Mouse (Mus musculus) megakaryocyte, embryonic 14.5 days (primary cell): Measurements from ENCODE around the gene Hmgcll1. TPM values are rescaled to one million over a fixed set of nuclear protein-coding genes. Genes with fewer than 3 reads are reported as not detected.

Source experiments
- H3K27me3 ChIP-seq: replicated peaks from 2 replicates; pipeline ENCODE3; 2012; ENCODE audit warnings: inconsistent platforms
- H3K36me3 ChIP-seq: replicated peaks from 2 replicates; pipeline ENCODE3; 2012; ENCODE audit warnings: low read length, inconsistent platforms, mixed read lengths
- H3K4me1 ChIP-seq: 2 replicates; pipeline ENCODE4 v1.6.1; 2012; ENCODE audit warnings: inconsistent platforms
- H3K4me3 ChIP-seq: replicated peaks from 2 replicates; pipeline ENCODE3; 2012; ENCODE audit warnings: moderate library complexity, mild to moderate bottlenecking, inconsistent platforms
- H3K9me3 ChIP-seq: 2 replicates; pipeline ENCODE4 v1.6.1; 2012; ENCODE audit warnings: inconsistent platforms
- FLI1 ChIP-seq: IDR thresholded peaks from 2 replicates; pipeline ENCODE4 v1.6.1; 2012; ENCODE audit warnings: low read length, inconsistent platforms, mixed read lengths
- GATA1 ChIP-seq: IDR thresholded peaks from 3 replicates; pipeline ENCODE4 v1.6.1; 2012; ENCODE audit warnings: mixed read lengths, low read length, inconsistent platforms, borderline replicate concordance
- polyA plus RNA-seq: library from polyadenylated mRNA; stranded (reverse); fragments of >175 nt; gene quantifications from 2 replicates; pipeline ENCODE4 v1.2.3, GENCODE M21; 2012; ENCODE audit warnings: low replicate concordance; ENCODE audit not compliant: insufficient read depth

The Hmgcll1 gene
- polyA plus RNA-seq, 1 experiment: not detected

DNA sequence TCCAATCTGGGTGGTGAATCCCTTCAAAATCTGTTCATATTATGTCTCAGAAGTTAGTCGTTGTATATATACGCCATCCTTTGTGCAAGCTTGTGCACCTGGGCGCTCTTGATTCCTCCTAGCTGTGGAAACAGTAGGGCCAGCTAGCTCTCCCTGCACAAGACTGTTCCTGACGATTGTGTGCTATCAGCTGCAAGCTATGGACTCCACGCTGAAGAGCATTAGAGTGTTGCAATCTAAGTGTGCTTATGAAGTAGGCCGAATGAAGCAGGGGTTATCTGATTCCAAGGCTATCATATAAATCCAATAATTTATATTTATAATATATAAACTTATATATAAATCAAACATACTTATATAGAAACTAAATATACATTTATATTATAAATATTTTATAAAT is 866 bp upstream of the Hmgcll1 start:
- Histone ChIP-seq H3K9me3 (peaks cover 7% of the 10 kb centered on the region), H3K4me3 (no peak overlapping the region), H3K27me3 (no peaks in the 10 kb centered on the region), H3K4me1 (peaks cover 8% of the 10 kb centered on the region; the same call in 1 of the 2 replicates), H3K36me3 (no peaks in the 10 kb centered on the region)
- TF ChIP-seq FLI1 (no peak), GATA1 (no peak)

DNA sequence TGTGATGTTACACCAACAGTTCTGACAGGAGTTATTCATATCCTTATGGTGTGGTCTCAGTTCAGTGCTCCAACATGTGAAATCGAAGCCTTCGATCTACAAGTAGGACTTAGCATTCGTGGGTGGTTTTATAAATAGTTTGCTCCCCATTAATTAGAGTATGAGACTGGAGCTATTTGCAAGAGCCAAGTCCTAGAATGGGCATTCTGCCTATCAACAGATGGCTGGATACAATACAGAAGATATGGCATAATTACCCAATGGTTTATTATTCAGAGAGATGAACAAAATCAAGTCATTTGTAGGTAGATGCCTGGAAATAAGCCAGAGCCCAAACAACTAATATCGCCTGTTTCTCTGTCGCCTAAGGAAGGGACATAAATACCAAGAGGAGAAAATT is 1.3 kb downstream of the Hmgcll1 start:
- TF ChIP-seq FLI1 (no peak), GATA1 (no peak)
- Histone ChIP-seq H3K4me3 (no peak overlapping the region), H3K9me3 (peaks cover 7% of the 10 kb centered on the region), H3K36me3 (no peaks in the 10 kb centered on the region), H3K4me1 (no peaks in the 10 kb centered on the region), H3K27me3 (no peaks in the 10 kb centered on the region)

DNA sequence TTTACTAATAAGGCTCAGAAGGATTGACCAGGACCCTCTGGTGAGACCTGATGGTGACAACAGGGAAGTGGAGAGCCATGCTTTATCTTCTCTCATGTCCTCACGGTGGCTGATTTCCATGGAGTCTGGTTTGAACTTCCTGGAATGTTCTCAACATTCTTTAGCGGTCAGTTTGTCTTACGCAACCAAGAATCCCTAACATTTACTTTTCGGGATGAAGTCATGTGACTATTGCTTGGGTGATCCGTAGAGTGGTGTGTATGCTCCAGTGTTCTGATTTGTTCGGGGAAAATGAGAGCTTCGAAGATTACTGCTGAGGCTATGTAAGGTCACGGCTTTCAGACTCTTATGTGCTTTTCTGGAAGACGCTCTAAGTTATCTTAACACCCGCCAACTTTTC is 1.9 kb downstream of the Hmgcll1 start:
- no peaks in the 10 kb centered on the region for H3K4me1 ChIP-seq
- peaks cover 7% of the 10 kb centered on the region for H3K9me3 ChIP-seq
- H3K36me3 ChIP-seq: no peaks in the 10 kb centered on the region
- H3K27me3 ChIP-seq: no peaks in the 10 kb centered on the region
- TF ChIP-seq GATA1 (no peak), FLI1 (no peak)
- no peak overlapping the region for H3K4me3 ChIP-seq

DNA sequence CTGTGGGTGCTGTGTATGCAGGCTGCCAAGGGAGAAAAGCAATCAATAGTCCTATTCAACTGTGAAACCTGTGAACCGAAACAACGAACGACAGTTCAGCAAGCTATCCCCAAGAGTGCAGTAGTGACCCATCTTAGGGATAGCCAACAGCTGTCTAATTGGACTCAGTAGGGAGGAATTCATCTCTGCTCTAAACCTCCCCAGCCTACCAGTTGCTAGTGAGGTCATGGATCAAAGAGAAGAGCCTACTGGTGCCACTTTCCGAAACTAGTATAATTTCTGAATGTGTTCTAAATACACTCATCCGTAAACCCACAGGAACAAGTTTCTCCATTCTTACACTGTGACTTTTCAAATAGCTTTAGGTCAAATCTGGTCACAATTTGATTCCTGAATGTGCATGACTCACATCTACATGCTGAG is 8.9 kb downstream of the Hmgcll1 start:
- no peak overlapping the region for H3K4me3 ChIP-seq
- no peak for TF ChIP-seq GATA1
- TF ChIP-seq FLI1: no peak
- no peaks in the 10 kb centered on the region for H3K36me3 ChIP-seq
- no peaks in the 10 kb centered on the region for H3K9me3 ChIP-seq
- no peaks in the 10 kb centered on the region for H3K27me3 ChIP-seq
- H3K4me1 ChIP-seq: peaks cover 23% of the 10 kb centered on the region

DNA sequence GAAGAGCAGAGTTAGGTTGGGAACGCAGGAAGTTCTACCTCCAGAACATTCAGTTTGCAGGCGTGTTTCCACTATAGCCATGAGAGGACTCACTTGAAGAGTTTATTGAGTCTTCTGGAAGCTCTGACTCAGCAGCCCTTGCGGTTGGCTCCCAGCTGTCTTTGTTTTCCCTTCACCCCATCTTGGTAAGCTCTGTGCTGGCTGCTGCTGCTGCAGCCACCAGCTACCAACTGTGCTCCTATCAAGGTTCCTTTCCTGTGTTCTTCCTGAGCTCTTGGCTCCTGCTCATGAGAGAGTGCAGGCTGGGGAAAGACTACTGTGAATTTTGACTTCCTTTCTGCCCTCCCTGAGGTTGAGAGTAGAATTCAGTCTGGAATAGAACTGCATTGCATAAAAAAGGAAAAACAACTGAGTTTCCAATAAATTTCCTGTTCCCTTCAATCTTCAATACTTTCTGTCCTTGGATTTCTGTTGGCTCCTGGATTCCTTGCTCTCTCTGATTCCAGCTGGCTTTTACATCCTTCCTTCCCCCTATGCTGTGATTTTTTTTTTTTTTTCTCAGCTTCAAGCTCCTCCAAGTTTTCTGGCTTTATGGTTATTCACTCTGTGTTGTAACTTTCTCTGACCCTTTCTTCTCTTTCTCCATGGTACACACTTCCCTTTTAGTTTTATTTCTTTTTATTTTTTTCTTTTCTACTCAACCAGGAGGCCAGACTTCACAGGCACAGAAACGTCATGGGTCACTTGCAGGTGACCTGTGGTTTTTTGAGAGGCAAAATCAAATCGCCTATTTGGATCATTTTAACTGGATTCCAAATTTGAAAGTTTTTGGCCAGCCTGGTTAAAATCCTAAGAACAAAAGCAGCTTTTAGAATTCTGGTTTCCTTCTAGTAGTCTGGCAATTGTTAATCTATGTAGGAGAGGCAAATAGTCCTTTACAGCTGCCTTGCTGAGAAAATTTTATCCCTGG is 9.9 kb downstream of the Hmgcll1 start:
- no peaks in the 10 kb centered on the region for H3K9me3 ChIP-seq
- no peak overlapping the region for H3K4me3 ChIP-seq
- no peaks in the 10 kb centered on the region for H3K36me3 ChIP-seq
- H3K27me3 ChIP-seq: no peaks in the 10 kb centered on the region
- TF ChIP-seq FLI1 (no peak), GATA1 (no peak)
- H3K4me1 ChIP-seq: peaks cover 23% of the 10 kb centered on the region

DNA sequence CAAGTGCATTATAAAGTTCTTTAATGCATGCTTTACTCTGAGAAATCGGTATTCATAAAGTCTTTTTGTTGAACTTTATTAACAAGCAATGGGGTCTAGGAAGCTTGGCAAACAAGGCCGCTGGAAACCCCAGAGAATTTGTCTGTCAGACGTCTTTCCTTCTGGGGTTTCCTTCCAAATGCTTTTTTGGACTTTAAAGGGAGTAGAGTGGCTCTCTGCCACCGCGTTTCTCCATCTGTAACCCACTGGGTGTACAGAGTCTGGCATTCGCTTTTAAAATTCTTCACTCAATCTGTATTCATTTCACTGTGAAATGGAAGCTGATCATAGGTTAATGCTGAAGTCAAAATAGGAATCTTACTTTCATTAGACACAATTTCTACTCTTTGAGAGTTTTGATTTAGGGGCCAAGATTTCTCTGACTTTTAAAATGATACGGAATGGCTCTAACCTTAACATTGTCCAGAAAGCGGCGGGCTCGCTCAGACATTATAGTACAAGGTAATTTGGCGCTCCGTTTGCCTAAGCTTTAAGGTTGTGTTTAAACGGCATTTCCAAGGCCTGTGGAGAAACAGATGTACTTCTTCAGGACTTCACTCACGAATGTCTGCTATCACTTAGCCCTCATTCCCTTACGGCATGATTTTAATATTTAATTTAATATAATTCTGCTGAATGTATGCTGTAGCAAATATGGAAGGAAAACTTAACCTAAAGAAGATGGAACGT is 15.0 kb downstream of the Hmgcll1 start:
- no peaks in the 10 kb centered on the region for H3K9me3 ChIP-seq
- no peaks in the 10 kb centered on the region for H3K36me3 ChIP-seq
- TF ChIP-seq FLI1 (no peak), GATA1 (no peak)
- no peak overlapping the region for H3K4me3 ChIP-seq
- H3K27me3 ChIP-seq: no peaks in the 10 kb centered on the region
- H3K4me1 ChIP-seq: peaks cover 7% of the 10 kb centered on the region

DNA sequence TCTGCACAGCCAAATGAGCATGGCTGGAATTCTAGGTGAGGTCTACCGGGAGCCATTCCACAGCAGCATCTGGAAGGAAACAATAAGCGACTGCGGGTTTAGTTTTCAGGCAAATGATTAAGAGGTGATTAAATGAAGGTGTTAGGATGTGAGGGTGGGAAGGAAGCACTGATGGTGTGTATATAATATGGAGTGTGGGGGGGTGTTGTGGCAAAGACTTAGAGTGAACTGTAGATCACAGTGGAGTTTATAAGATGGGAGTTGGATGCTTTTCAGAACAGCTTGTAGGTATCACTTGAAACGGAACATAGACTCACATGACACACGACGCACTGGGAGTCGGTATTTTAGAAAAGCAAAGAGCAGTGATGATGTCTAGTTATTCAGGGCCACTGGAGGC is 20.4 kb downstream of the Hmgcll1 start:
- no peaks in the 10 kb centered on the region for H3K27me3 ChIP-seq
- H3K36me3 ChIP-seq: no peaks in the 10 kb centered on the region
- H3K9me3 ChIP-seq: no peaks in the 10 kb centered on the region
- no peak overlapping the region for H3K4me3 ChIP-seq
- H3K4me1 ChIP-seq: no peaks in the 10 kb centered on the region
- TF ChIP-seq FLI1 (no peak), GATA1 (no peak)

DNA sequence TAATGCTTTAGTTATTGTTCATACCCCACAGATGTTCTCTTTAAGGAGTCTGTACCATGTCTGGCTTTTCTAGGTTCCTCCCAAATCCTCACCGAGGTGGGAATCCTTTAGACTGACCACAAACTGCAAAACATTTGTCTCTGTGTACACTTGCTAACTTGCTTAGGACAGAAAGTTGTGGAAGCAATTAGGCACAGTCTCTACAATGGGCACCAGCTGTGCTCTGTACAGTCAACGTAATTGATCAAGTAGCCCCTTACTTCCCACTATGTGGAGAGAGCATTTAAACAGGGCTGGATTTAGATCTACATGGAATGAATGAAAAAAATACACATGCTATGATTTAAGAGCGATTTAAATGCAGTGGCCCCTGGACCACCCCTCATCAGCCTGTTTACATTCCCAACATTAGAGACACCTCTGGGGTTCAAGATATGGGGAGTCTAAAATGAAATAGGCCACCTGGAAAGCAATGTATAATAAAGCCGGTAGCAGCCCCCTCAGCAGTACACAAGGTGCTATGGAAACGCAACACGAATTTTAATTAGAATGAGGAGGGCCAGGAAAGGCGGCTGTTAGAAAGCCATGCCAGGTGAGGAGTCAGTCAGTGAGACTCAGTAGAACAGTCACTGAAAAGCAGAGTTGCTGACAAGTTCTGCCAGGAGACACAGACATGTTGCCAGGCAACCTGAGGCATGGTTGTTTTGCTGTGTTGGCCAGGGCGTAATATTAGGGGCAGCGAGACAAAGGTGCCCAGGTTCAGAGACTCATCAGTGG is 23.9 kb downstream of the Hmgcll1 start:
- no peak overlapping the region for H3K4me3 ChIP-seq
- no peaks in the 10 kb centered on the region for H3K27me3 ChIP-seq
- peaks cover 9% of the 10 kb centered on the region for H3K4me1 ChIP-seq
- H3K9me3 ChIP-seq: 0 out of 2 replicates have a peak, but pooled peaks cover 3% of the 10 kb centered on the region
- TF ChIP-seq GATA1: no peak
- TF ChIP-seq FLI1: no peak
- no peaks in the 10 kb centered on the region for H3K36me3 ChIP-seq

DNA sequence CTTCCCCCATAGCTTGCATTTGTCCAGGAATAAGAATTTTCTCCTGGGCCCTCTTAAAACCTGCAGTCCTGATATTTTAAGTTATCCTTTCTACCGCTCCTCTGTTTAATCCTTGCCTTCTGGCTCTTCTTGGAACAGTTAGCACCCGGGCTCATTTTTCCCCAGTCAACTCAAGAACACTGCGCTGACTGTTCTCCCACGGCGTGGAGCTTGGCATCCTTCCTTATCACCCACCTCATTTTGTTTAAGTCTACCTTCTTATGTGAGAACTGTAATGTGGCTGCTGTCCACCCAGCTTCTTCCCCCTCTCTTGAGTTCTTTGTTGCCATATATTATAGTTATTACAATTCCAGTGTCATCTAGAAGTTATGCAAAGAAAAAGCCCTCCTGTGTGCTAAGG is 25.1 kb downstream of the Hmgcll1 start:
- Histone ChIP-seq H3K4me1 (peaks cover 9% of the 10 kb centered on the region), H3K36me3 (no peaks in the 10 kb centered on the region), H3K4me3 (no peak overlapping the region), H3K9me3 (0 out of 2 replicates have a peak, but pooled peaks cover 3% of the 10 kb centered on the region), H3K27me3 (no peaks in the 10 kb centered on the region)
- TF ChIP-seq FLI1: no peak
- TF ChIP-seq GATA1: no peak
